Mouse (Mus musculus) liver, adult 2 months (tissue): Measurements from ENCODE around the gene Krt82. TPM values are rescaled to one million over a fixed set of nuclear protein-coding genes. Genes with fewer than 3 reads are reported as not detected.

Source experiments
- DNase-seq: peaks from one replicate; pipeline ENCODE4 v3.0.0-alpha.2; 2011; ENCODE audit warnings: low read depth, low spot score; ENCODE audit errors: extremely low read depth
- H3K27ac ChIP-seq: fragments of 200-500 bp; replicated peaks from 2 replicates; pipeline ENCODE4 v1.5.1; 2012; ENCODE audit warnings: low read depth, mild to moderate bottlenecking, control low read depth, inconsistent platforms, low read length; ENCODE audit not compliant: insufficient read depth
- H3K27me3 ChIP-seq: fragments of 200-500 bp; 2 replicates; pipeline ENCODE4 v1.6.1; 2012; ENCODE audit warnings: mild to moderate bottlenecking, moderate library complexity, low read length, inconsistent platforms; ENCODE audit not compliant: control insufficient read depth, insufficient read depth
- H3K36me3 ChIP-seq: fragments of 200-500 bp; 2 replicates; pipeline ENCODE4 v1.6.1; 2012; ENCODE audit warnings: low read length, inconsistent platforms; ENCODE audit not compliant: control insufficient read depth, insufficient read depth
- H3K4me1 ChIP-seq: fragments of 200-500 bp; 2 replicates; pipeline ENCODE4 v1.6.1; 2011; ENCODE audit warnings: low read length; ENCODE audit not compliant: control insufficient read depth, insufficient read depth
- H3K4me3 ChIP-seq: fragments of 200-500 bp; 2 replicates; pipeline ENCODE4 v1.5.1; 2011; ENCODE audit warnings: low read depth, mild to moderate bottlenecking, control low read depth, low read length, moderate library complexity; ENCODE audit not compliant: insufficient read depth
- H3K79me2 ChIP-seq: fragments of 200-500 bp; 2 replicates; pipeline ENCODE4 v1.6.1; 2012; ENCODE audit warnings: inconsistent platforms, mild to moderate bottlenecking, low read length, moderate library complexity; ENCODE audit not compliant: control insufficient read depth, insufficient read depth
- H3K9ac ChIP-seq: fragments of 200-500 bp; 2 replicates; pipeline ENCODE4 v1.6.1; 2012; ENCODE audit warnings: low read depth, mild to moderate bottlenecking, control low read depth, inconsistent platforms, low read length
- CTCF ChIP-seq: fragments of 200-500 bp; IDR thresholded peaks from 2 replicates; pipeline ENCODE4 v1.5.1; 2011; ENCODE audit warnings: low read depth, low read length, control low read depth
- WGBS: fragments of 180-500 bp; shearing (Covaris S2); methylation state at CpG from one replicate; pipeline ENCODE4 v1.1.7; 2018; 5-methylcytosine and 5-hydroxymethylcytosine counted together
- polyA plus RNA-seq: library from polyadenylated mRNA; depleted of rRNA; stranded (reverse); fragments of >200 nt; gene quantifications from 2 replicates; pipeline ENCODE4 v1.2.3, GENCODE M21; 2012; rRNA removed
- total RNA-seq: library from RNA; depleted of rRNA; stranded (reverse); fragments of >200 nt; gene quantifications from 2 replicates; pipeline ENCODE4 v1.2.3, GENCODE M21; 2014; rRNA removed

Gene Krt82
- total and polyA plus RNA-seq, 2 experiments, result not detected

- Histone ChIP-seq H3K27me3 (no peaks in the 10 kb centered on the region), H3K27ac (no peak within 1 kb of the TSS), H3K79me2 (no peaks in the 10 kb centered on the region), H3K4me1 (no peaks in the 10 kb centered on the region), H3K9ac (no peak within 1 kb of the TSS), H3K36me3 (no peaks in the 10 kb centered on the region), H3K4me3 (no peak within 1 kb of the TSS)
- no peak for DNase-seq
- no peak for TF ChIP-seq CTCF
- WGBS, result 85% methylated on average over 6 of the region's 6 CpGs
Observed at GRCm38 (mm10) chr15:101491431-101491830, 59.0 kb downstream of the Krt82 start, which contains the start of gene Krt83. Gene Krt83 (minus strand): TSS chr15:101491512.

Other genes starting within 250 kb of the Krt82 start
- gene Krt80, start 180.5 kb downstream of the Krt82 start, total RNA-seq, result 0.07 and 0.09 TPM in 2 replicates
- gene Krt80, start 180.5 kb downstream of the Krt82 start, polyA plus RNA-seq, result 0.15 and 0.46 TPM in 2 replicates
- 0.20 and 0.37 TPM in 2 replicates for gene Krt7, start 139.6 kb downstream of the Krt82 start, total RNA-seq
- gene Krt7, start 139.6 kb downstream of the Krt82 start, polyA plus RNA-seq, result 0.29 and 0.31 TPM in 2 replicates
- not detected in 2 replicates for gene Krt87, start 111.9 kb downstream of the Krt82 start, total RNA-seq
- not detected in 2 replicates for gene Krt87, start 111.9 kb downstream of the Krt82 start, polyA plus RNA-seq
- not detected in 2 replicates for gene Krt88, start 102.9 kb downstream of the Krt82 start, total RNA-seq
- not detected in 2 replicates for gene Krt88, start 102.9 kb downstream of the Krt82 start, polyA plus RNA-seq
- not detected in 2 replicates for gene Krt81, start 86.9 kb downstream of the Krt82 start, total RNA-seq
- not detected in 2 replicates for gene Krt81, start 86.9 kb downstream of the Krt82 start, polyA plus RNA-seq
- not detected in 2 replicates for gene Krt86, start 77.2 kb downstream of the Krt82 start, total RNA-seq
- not detected in 2 replicates for gene Krt86, start 77.2 kb downstream of the Krt82 start, polyA plus RNA-seq
- gene Krt83, start 59.2 kb downstream of the Krt82 start, total RNA-seq, result not detected in 2 replicates
- gene Krt83, start 59.2 kb downstream of the Krt82 start, polyA plus RNA-seq, result not detected in 2 replicates
- gene Gm49425, start 33.4 kb downstream of the Krt82 start, total RNA-seq, result not detected in 2 replicates
- not detected in 2 replicates for gene Gm49425, start 33.4 kb downstream of the Krt82 start, polyA plus RNA-seq
- gene Krt84, start 17.8 kb downstream of the Krt82 start, total RNA-seq, result not detected in 2 replicates
- gene Krt84, start 17.8 kb downstream of the Krt82 start, polyA plus RNA-seq, result not detected in 2 replicates
- not detected in 2 replicates for gene Krt90, start 12.3 kb upstream of the Krt82 start, total RNA-seq
- not detected in 2 replicates for gene Krt90, start 12.3 kb upstream of the Krt82 start, polyA plus RNA-seq
- gene Krt75, start 23.2 kb upstream of the Krt82 start, total RNA-seq, result not detected in 2 replicates
- gene Krt75, start 23.2 kb upstream of the Krt82 start, polyA plus RNA-seq, result not detected in 2 replicates
- gene Gm5414, start 77.5 kb upstream of the Krt82 start, total RNA-seq, result not detected in 2 replicates
- gene Gm5414, start 77.5 kb upstream of the Krt82 start, polyA plus RNA-seq, result not detected in 2 replicates
- gene Gm5478, start 96.7 kb upstream of the Krt82 start, total RNA-seq, result not detected in 2 replicates
- not detected in 2 replicates for gene Gm5478, start 96.7 kb upstream of the Krt82 start, polyA plus RNA-seq
- not detected in 2 replicates for gene Krt6b, start 129.6 kb upstream of the Krt82 start, total RNA-seq
- not detected in 2 replicates for gene Krt6b, start 129.6 kb upstream of the Krt82 start, polyA plus RNA-seq
- not detected in 2 replicates for gene Krt6a, start 143.6 kb upstream of the Krt82 start, total RNA-seq
- not detected in 2 replicates for gene Krt6a, start 143.6 kb upstream of the Krt82 start, polyA plus RNA-seq
- not detected in 2 replicates for gene Krt5, start 162.2 kb upstream of the Krt82 start, total RNA-seq
- not detected in 2 replicates for gene Krt5, start 162.2 kb upstream of the Krt82 start, polyA plus RNA-seq
- not detected in 2 replicates for gene Krt71, start 192.4 kb upstream of the Krt82 start, total RNA-seq
- gene Krt71, start 192.4 kb upstream of the Krt82 start, polyA plus RNA-seq, result not detected in 2 replicates
- gene Krt72, start 235.8 kb upstream of the Krt82 start, total RNA-seq, result not detected in 2 replicates
- gene Krt72, start 235.8 kb upstream of the Krt82 start, polyA plus RNA-seq, result not detected in 2 replicates